Mouse (Mus musculus) bone marrow, adult 2 months (tissue): ENCODE data around the gene Lgmn.

Experiments used
- CTCF ChIP-seq: fragments of 200-500 bp; IDR thresholded peaks from 2 replicates; pipeline ENCODE4 v1.5.1; 2011; ENCODE audit warnings: low read length, control low read depth; ENCODE audit not compliant: control insufficient read depth, insufficient read depth
- POLR2A ChIP-seq: fragments of 200-500 bp; IDR thresholded peaks from 2 replicates; pipeline ENCODE4 v1.6.1; 2011; ENCODE audit warnings: low read depth, mild to moderate bottlenecking, control low read depth, low read length, borderline replicate concordance; ENCODE audit not compliant: control insufficient read depth

- TF ChIP-seq CTCF (no peak), POLR2A (no peak)
These were observed 3.0 kb upstream of the Lgmn start for GRCm38 (mm10) chr12:102442639-102443038.
